Mouse (Mus musculus) neural tube, embryonic 15.5 days (tissue): ENCODE measurements at regions not wholly inside any gene's neighbourhood (a gene's known extent, or its start where the extent isn't known, plus 50 kb on each side); places are given as distances from the start of the nearest gene placed in this dataset.
A peak's percentile ranks its signal among the peaks of the same experiment; 100 is the strongest.
"Not testable (repeated sequence)": the region's sequence is repeated elsewhere in the genome, so short reads cannot be mapped to it uniquely, and the experiment has no call there.

Experiments
- ATAC-seq: fragments of 200-750 bp; cut with Nextera tagmentation; 2 replicates; pipeline ENCODE4 v1.8.0; 2017; ENCODE audit warnings: mild to moderate bottlenecking, moderate TSS enrichment, moderate library complexity; ENCODE audit not compliant: low FRiP score
- H3K27ac ChIP-seq: fragments of 300-500 bp; sonication (generic); replicated peaks from 2 replicates; pipeline ENCODE4 v1.5.1; 2015; ENCODE audit warnings: mild to moderate bottlenecking, inconsistent platforms
- H3K27me3 ChIP-seq: fragments of 300-500 bp; sonication (generic); replicated peaks from 2 replicates; pipeline ENCODE4 v1.6.1; 2015; ENCODE audit warnings: inconsistent platforms
- H3K36me3 ChIP-seq: fragments of 300-500 bp; sonication (generic); 2 replicates; pipeline ENCODE4 v1.6.1; 2015; ENCODE audit warnings: inconsistent platforms
- H3K4me1 ChIP-seq: fragments of 300-500 bp; sonication (generic); 2 replicates; pipeline ENCODE4 v1.6.1; 2015; ENCODE audit warnings: inconsistent platforms
- H3K4me2 ChIP-seq: fragments of 300-500 bp; sonication (generic); 2 replicates; pipeline ENCODE4 v1.6.1; 2015; ENCODE audit warnings: inconsistent platforms, mild to moderate bottlenecking, moderate library complexity
- H3K4me3 ChIP-seq: fragments of 300-500 bp; sonication (generic); replicated peaks from 2 replicates; pipeline ENCODE4 v1.5.1; 2015; ENCODE audit warnings: mild to moderate bottlenecking, inconsistent platforms
- H3K9ac ChIP-seq: fragments of 300-500 bp; sonication (generic); replicated peaks from 2 replicates; pipeline ENCODE4 v1.6.1; 2015; ENCODE audit warnings: mild to moderate bottlenecking, inconsistent platforms
- H3K9me3 ChIP-seq: fragments of 300-500 bp; sonication (generic); replicated peaks from 2 replicates; pipeline ENCODE4 v1.6.1; 2016; ENCODE audit warnings: inconsistent platforms
- WGBS: fragments of 180-500 bp; shearing (Covaris S2); methylation state at CpG from one replicate; pipeline ENCODE4 v1.1.7; 2015; ENCODE audit warnings: mixed read lengths; 5-methylcytosine and 5-hydroxymethylcytosine counted together

DNA sequence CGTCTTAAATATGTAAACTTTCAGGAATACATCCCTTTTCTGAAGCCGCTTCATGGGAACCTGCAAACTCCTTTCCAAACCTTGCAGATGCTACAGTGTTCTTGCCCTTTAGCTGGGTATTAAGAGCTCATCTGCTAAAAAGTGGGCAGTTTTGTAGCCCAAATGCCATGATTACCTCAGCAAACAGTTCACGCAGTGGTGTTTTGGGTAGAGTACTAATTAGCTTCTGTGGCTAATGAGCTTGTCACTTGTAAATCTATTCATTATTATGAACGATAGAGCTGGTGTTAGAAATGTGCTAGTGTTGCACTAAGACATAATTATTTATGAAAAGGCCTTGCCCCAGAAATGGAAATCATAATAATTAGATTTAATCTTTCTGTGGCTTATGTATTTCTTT is 506.1 kb upstream of the Ccng1 start:
- Histone ChIP-seq H3K4me3 (no peak overlapping the region), H3K27me3 (no peaks in the 10 kb centered on the region), H3K27ac (no peak overlapping the region), H3K36me3 (no peaks in the 10 kb centered on the region), H3K9ac (no peak overlapping the region), H3K4me2 (no peak overlapping the region), H3K9me3 (no peaks in the 10 kb centered on the region), H3K4me1 (no peaks in the 10 kb centered on the region)
- ATAC-seq, result no peak
- 74% methylated on average over 4 of the region's 4 CpGs for WGBS

DNA sequence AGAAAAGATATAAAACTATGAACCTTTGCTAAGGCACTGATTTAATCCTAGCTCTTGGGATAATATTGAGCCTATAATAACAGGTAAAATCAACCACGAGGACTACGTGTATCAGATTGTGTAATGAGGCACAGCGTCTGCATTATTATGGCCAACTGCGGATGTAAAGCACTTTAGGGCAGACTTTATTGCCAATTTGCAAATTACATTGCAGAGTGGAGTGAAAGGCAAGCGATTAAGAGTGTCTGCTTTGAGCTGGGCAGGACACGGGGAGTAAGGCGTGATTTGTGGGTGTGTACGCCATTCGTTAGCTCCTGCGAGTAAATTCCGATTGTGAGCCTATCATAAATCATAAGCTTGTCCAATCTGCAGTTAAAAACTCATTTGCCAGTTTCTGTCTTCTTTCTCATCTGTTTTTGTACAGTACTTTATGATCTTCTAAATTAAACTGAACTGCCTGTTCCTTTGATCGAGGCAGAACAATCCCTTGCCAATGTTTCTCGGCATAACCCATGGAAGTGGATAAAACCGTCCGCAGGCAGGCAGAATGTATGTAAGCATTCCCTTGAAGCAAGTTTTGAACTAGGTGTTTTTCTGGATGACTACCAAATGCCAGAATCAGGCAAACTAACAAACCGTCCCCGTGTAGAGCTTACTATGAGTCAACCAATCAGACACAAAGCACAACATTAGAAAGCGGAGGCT is 505.0 kb upstream of the Ccng1 start:
- Histone ChIP-seq H3K9ac (no peak overlapping the region), H3K9me3 (no peaks in the 10 kb centered on the region), H3K27ac (no peak overlapping the region), H3K4me2 (peak overlapping the region; percentile 50), H3K36me3 (no peaks in the 10 kb centered on the region), H3K4me3 (peak overlapping the region; percentile 19), H3K4me1 (no peaks in the 10 kb centered on the region), H3K27me3 (no peaks in the 10 kb centered on the region)
- peak; percentile 70 for ATAC-seq
- WGBS, result 36% methylated on average over 18 of the region's 18 CpGs

DNA sequence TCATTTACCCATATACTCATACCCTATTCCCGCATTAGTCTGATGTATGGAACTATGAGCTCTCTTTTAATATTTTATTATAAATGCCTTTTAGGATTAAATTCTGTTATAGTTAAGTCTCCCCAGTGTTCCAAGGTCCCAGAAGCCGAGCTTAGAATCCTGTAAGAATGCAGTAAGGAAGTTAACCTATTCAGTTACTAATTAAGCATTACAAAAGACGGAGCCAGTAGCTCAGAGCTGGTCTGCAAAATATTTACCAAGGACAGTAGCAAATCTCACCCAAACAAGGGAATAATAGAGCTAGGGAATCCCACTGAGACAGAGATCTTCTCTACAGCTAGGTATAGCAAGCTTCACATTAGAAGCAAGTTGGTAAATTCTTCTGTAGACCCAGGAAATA is 459.4 kb upstream of the Ccng1 start:
- WGBS, result 43% methylated on average over 3 of the region's 3 CpGs

DNA sequence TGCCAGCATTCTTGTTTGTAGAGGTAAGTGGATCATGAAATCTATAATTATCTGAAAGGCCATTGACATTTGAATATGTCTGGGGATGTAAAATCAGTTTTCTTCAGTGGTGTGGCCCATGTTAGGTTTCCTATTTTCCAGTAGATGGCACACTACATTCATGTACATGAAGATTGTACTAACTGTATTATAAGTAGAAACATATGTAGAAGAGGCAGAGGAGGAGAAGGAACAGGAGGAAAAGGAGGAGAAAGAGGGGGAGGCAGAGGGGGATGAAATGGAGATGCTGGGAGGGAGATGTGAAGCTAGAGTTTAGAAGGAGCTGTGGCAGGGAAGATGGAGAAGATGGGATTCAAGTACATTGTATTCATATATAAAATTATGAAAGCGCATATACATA is 447.1 kb upstream of the Ccng1 start:
- no peak overlapping the region for H3K4me2 ChIP-seq
- WGBS, result 93% methylated on average over 1 of the region's 1 CpGs
- H3K27ac ChIP-seq, result no peak overlapping the region
- H3K4me3 ChIP-seq, result no peak overlapping the region
- no peak for ATAC-seq
- H3K27me3 ChIP-seq, result no peaks in the 10 kb centered on the region
- no peaks in the 10 kb centered on the region for H3K4me1 ChIP-seq
- no peak overlapping the region for H3K9ac ChIP-seq
- no peaks in the 10 kb centered on the region for H3K36me3 ChIP-seq
- no peaks in the 10 kb centered on the region for H3K9me3 ChIP-seq

More for the DNA sequence above, 459.4 kb upstream of the Ccng1 start:
- H3K9ac ChIP-seq, H3K4me2 ChIP-seq, H3K9me3 ChIP-seq, H3K36me3 ChIP-seq, ATAC-seq, H3K27me3 ChIP-seq, H3K4me3 ChIP-seq, H3K4me1 ChIP-seq, H3K27ac ChIP-seq: not testable (repeated sequence)

DNA sequence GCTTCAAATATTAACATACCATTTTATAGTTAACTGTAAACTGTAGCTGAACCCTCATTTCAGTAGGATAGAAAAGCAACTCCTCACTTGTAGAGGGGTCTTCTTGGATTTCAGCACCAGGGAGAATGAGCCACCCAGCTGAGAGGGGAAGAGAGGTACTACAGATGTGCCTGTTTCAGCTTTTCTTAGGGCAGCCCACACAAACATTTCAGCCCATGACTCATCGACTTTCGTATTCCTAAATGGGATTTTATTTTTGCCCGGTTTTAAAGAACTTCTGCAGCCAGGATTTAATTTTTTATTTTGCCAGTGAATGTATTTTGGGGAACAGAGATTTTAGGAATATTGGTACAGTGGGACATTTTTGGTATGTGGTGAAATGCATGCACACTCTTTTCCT is 438.9 kb upstream of the Ccng1 start:
- H3K36me3 ChIP-seq, result no peaks in the 10 kb centered on the region
- no peaks in the 10 kb centered on the region for H3K9me3 ChIP-seq
- no peak overlapping the region for H3K4me2 ChIP-seq
- H3K27me3 ChIP-seq, result no peaks in the 10 kb centered on the region
- H3K4me3 ChIP-seq, result no peak overlapping the region
- no peak overlapping the region for H3K9ac ChIP-seq
- 84% methylated on average over 3 of the region's 3 CpGs for WGBS
- H3K27ac ChIP-seq, result no peak overlapping the region
- no peak for ATAC-seq
- H3K4me1 ChIP-seq, result no peaks in the 10 kb centered on the region

DNA sequence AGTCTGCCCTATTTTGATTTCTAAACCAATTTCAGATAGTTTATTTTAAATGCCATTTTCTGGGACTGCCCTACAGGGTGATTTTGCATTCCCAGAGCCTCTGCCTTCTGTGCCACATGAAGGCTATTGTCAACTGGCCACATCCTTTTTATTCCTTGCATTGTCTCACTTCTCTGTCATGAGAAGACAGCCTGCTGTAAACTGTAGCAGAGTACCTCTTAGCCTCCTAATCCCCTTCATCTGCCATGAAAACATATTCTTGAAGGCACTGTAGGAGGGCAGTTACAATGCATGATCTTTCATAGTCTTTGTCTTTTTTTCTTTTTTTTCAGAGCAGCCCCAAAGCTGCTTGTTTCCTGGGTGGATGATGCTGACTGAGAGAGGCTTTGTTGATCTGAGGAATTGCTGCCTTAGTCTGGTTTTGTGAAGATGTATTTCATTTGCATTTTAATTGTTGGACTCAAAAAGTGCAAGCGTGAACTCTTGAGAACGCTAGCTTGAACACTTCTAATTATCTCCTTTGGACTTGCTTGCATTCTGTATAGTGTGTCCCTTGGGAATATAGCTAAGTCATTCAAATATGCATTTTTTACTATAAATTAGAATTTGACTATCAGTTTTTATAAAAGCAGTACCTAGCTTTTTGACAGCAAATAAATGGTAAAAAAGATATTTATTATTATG is 405.5 kb upstream of the Ccng1 start:
- no peaks in the 10 kb centered on the region for H3K36me3 ChIP-seq
- no peak overlapping the region for H3K9ac ChIP-seq
- WGBS, result 19% methylated on average over 2 of the region's 2 CpGs
- H3K4me3 ChIP-seq, result no peak overlapping the region
- H3K27ac ChIP-seq, result no peak overlapping the region
- ATAC-seq, result no peak
- no peak overlapping the region for H3K4me2 ChIP-seq
- no peaks in the 10 kb centered on the region for H3K9me3 ChIP-seq
- H3K4me1 ChIP-seq, result peaks cover 6% of the 10 kb centered on the region; the same call in 1 of the 2 replicates
- H3K27me3 ChIP-seq, result no peaks in the 10 kb centered on the region

DNA sequence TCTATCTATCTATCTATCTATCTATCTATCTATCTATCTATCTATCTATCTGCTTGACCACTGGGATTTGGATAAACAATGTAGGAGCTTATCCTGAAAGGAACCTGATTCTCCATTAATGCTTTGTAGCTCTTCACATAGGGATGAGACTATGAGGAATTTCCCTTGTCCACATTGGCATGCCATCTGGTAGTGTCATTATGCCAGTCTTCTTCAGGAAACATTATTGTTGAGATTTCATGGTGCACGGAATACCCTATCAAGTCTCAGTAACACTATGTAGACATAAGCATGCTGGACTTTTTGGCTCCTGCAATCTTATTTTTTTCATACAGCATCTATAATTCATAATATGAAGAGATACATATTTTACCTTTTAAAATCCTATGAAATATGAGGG is 404.8 kb upstream of the Ccng1 start:
- no peak overlapping the region for H3K4me2 ChIP-seq
- no peaks in the 10 kb centered on the region for H3K36me3 ChIP-seq
- H3K4me3 ChIP-seq, result no peak overlapping the region
- no peaks in the 10 kb centered on the region for H3K27me3 ChIP-seq
- no peak for ATAC-seq
- H3K4me1 ChIP-seq, result peaks cover 6% of the 10 kb centered on the region; the same call in 1 of the 2 replicates
- no peaks in the 10 kb centered on the region for H3K9me3 ChIP-seq
- H3K27ac ChIP-seq, result no peak overlapping the region
- 71% methylated on average over 1 of the region's 1 CpGs for WGBS
- H3K9ac ChIP-seq, result no peak overlapping the region

DNA sequence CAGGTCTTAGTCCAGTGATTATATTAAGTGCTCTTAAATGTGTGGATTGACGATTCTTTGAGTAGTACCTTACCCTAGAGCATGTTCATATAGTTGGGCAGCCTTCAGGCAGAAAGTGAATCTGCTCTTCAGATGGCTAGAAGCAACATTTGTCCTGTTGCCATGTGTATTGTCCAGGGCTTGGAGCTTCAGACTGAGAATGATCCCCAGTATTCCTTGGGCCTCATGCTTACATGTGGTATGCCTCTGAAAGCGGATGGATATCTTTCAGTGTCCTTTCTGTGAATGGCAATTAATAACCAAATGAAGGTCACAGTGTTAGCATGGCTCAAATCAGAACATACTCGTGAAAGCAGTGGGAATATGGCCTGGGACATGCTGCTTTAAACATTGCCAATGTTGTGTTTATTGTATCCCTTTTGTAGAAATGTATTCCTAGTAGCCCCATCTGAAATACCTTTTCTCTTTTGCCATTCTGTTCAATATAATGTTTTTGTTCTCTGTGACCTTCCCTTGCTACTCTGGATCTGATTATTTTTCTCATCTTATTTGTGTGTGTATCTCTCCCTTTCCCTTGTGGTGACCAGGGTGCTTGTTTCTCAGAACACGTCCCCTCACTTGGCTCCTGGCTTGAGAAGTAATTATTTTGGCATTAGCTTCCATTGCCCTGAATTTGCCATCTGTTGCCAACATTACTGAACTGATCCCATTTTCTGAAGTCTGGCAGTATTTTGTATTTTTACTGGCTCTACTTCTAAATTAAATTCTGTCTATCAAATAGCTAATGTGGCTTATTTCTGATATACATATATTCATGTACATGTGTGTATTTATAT is 403.9 kb upstream of the Ccng1 start:
- Histone ChIP-seq H3K4me1 (peaks cover 6% of the 10 kb centered on the region; the same call in 1 of the 2 replicates), H3K36me3 (no peaks in the 10 kb centered on the region), H3K4me3 (no peak overlapping the region), H3K27me3 (no peaks in the 10 kb centered on the region), H3K27ac (no peak overlapping the region), H3K4me2 (no peak overlapping the region), H3K9me3 (no peaks in the 10 kb centered on the region), H3K9ac (no peak overlapping the region)
- WGBS, result 73% methylated on average over 4 of the region's 4 CpGs
- ATAC-seq, result no peak

DNA sequence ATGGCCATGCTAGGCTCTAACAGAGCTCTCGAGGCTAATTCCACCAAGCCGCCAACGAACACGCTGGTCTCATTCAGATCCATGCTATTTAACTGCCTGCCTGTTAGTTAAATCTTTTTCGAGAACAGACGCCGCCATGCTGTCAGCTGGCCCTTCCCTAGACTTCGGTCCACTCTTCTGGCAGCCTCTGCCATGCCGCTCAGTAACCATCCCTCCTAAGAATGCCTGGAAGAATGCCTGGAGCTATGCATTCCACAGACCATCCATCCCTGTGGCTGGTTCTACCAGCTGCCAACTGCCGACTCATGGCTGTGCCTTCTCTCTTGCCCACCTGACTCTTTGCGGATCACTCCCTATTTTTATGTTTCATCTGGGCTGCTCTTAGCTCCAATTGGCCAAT is 402.2 kb upstream of the Ccng1 start:
- ATAC-seq, result no peak

More for the DNA sequence above, 402.2 kb upstream of the Ccng1 start:
- H3K27ac ChIP-seq, result no peak overlapping the region
- H3K9ac ChIP-seq, result no peak overlapping the region
- H3K4me3 ChIP-seq, result no peak overlapping the region
- H3K27me3 ChIP-seq, result no peaks in the 10 kb centered on the region
- H3K4me1 ChIP-seq, result peaks cover 6% of the 10 kb centered on the region; the same call in 1 of the 2 replicates
- H3K4me2 ChIP-seq, result no peak overlapping the region
- no peaks in the 10 kb centered on the region for H3K9me3 ChIP-seq
- 96% methylated on average over 11 of the region's 11 CpGs for WGBS
- H3K36me3 ChIP-seq, result no peaks in the 10 kb centered on the region
